Mouse (Mus musculus) embryo, embryonic 11 days (tissue): Measurements from ENCODE around the gene Khnyn.

Experiments
- DNase-seq: peaks from one replicate; pipeline ENCODE4 v3.0.0-alpha.2; 2015

Khnyn gene

GRCm38 (mm10) chr14:55884713-55885113 lies at the start of gene Khnyn:
Khnyn (plus strand) TSS chr14:55884947.
- peak; percentile 96 for DNase-seq

- no peak for DNase-seq
Measured at GRCm38 (mm10) chr14:55838312-55838711, 46.4 kb upstream of the Khnyn start.

- no peak for DNase-seq
Measured at GRCm38 (mm10) chr14:55838740-55839139, 46.0 kb upstream of the Khnyn start.

- DNase-seq: no peak
Measured at GRCm38 (mm10) chr14:55840853-55841366, 43.8 kb upstream of the Khnyn start.

- DNase-seq: no peak
Measured at GRCm38 (mm10) chr14:55842794-55843193, 42.0 kb upstream of the Khnyn start.

GRCm38 (mm10) chr14:55845506-55846294 lies 39.0 kb upstream of the Khnyn start:
- no peak for DNase-seq

- no peak for DNase-seq
Measured at GRCm38 (mm10) chr14:55850885-55851284, 33.9 kb upstream of the Khnyn start.

- peak; percentile 82 for DNase-seq
Measured at GRCm38 (mm10) chr14:55852646-55853551, 31.8 kb upstream of the Khnyn start.

- DNase-seq: peak; percentile 94
Measured at GRCm38 (mm10) chr14:55853621-55854285, 31.0 kb upstream of the Khnyn start, which contains the start of gene Nynrin. Nynrin (plus strand) TSS chr14:55854010.

GRCm38 (mm10) chr14:55854406-55855100 lies 30.2 kb upstream of the Khnyn start:
- DNase-seq: peak; percentile 39

GRCm38 (mm10) chr14:55855101-55855561 lies 29.6 kb upstream of the Khnyn start:
- DNase-seq: peak; percentile 83

GRCm38 (mm10) chr14:55857588-55857987 lies 27.2 kb upstream of the Khnyn start:
- no peak for DNase-seq

GRCm38 (mm10) chr14:55862186-55862585 lies 22.6 kb upstream of the Khnyn start:
- no peak for DNase-seq

- no peak for DNase-seq
Measured at GRCm38 (mm10) chr14:55862970-55863369, 21.8 kb upstream of the Khnyn start.

- peak; percentile 86 for DNase-seq
Measured at GRCm38 (mm10) chr14:55863773-55864172, 21.0 kb upstream of the Khnyn start.

GRCm38 (mm10) chr14:55866962-55867361 lies 17.8 kb upstream of the Khnyn start:
- DNase-seq: peak; percentile 71

GRCm38 (mm10) chr14:55868230-55869026 lies 16.3 kb upstream of the Khnyn start:
- DNase-seq: no peak

GRCm38 (mm10) chr14:55869538-55869937 lies 15.2 kb upstream of the Khnyn start:
- no peak for DNase-seq

- no peak for DNase-seq
Measured at GRCm38 (mm10) chr14:55872039-55872438, 12.7 kb upstream of the Khnyn start.

GRCm38 (mm10) chr14:55872551-55872950 lies 12.2 kb upstream of the Khnyn start:
- DNase-seq: no peak

- no peak for DNase-seq
Measured at GRCm38 (mm10) chr14:55873242-55873713, 11.5 kb upstream of the Khnyn start.
